25 mouse cellular contexts compared by ENCODE assay signal in genomic region chr5:135551591-135551990, GRCm38 (mm10). TPM values are rescaled to one million over a fixed set of nuclear protein-coding genes. Genes with fewer than 3 reads are reported as not detected.
"Had no signal": no experiment of that assay in that cellular context is flagged by ENCODE, and none has a peak within 500 bp of the region (broad histone marks: within the 10 kb centered on the region; RNA-seq: fewer than 3 reads in every experiment).

No protein-coding gene starts in this region.

- H3K9me3 ChIP-seq: midbrain, embryonic 10.5 days; midbrain, embryonic 12.5 days; neural tube, embryonic 13.5 days; neural tube, embryonic 15.5 days; stomach, embryonic 15.5 days had no signal

- H3K36me3 ChIP-seq: midbrain, embryonic 10.5 days; midbrain, embryonic 12.5 days; neural tube, embryonic 13.5 days; neural tube, embryonic 15.5 days; stomach, embryonic 15.5 days had no signal

- ATAC-seq: midbrain, embryonic 16.5 days had no signal

- H3K9ac ChIP-seq: liver, embryonic 14.5 days; lung, embryonic 14.5 days; midbrain, embryonic 12.5 days; neural tube, embryonic 13.5 days; neural tube, embryonic 15.5 days; stomach, embryonic 15.5 days had no signal

- DNase-seq: lung, adult 18-20 months; right cerebral cortex, postnatal 25 days; right cerebral cortex, postnatal 4 days; spleen, adult 18-20 months; thymus, postnatal 36 days had no signal

- H3K27me3 ChIP-seq: neural tube, embryonic 13.5 days; neural tube, embryonic 15.5 days; stomach, embryonic 15.5 days had no signal

- H3K4me2 ChIP-seq: lung, embryonic 14.5 days; midbrain, embryonic 12.5 days; neural tube, embryonic 13.5 days; neural tube, embryonic 15.5 days; stomach, embryonic 15.5 days had no signal

- H3K27ac ChIP-seq: liver, embryonic 14.5 days; macrophage; midbrain, embryonic 10.5 days; midbrain, embryonic 12.5 days; neural tube, embryonic 13.5 days; neural tube, embryonic 15.5 days; stomach, embryonic 15.5 days; stomach, postnatal 0 days had no signal

- H3K4me3 ChIP-seq: midbrain, embryonic 10.5 days; midbrain, embryonic 12.5 days; myocyte; neural tube, embryonic 13.5 days; neural tube, embryonic 15.5 days; stomach, embryonic 15.5 days had no signal

- H3K4me1 ChIP-seq: midbrain, embryonic 10.5 days; midbrain, embryonic 12.5 days; stomach, embryonic 15.5 days had no signal

RNA-seq across cellular contexts. Expression of gene Ccl26, which starts 11.8 kb away (rescaled TPM):
- total RNA-seq: megakaryocyte progenitor cell, adult 5-6 weeks; megakaryocyte-erythroid progenitor cell, adult 5-6 weeks had no signal
- polyA plus RNA-seq: liver, embryonic 14.5 days; liver, embryonic 16.5 days; lung, embryonic 14.5 days; lung, embryonic 16.5 days; macrophage; midbrain, embryonic 10.5 days; midbrain, embryonic 12.5 days; midbrain, embryonic 14.5 days; midbrain, embryonic 16.5 days; myocyte; neural tube, embryonic 11.5 days; neural tube, embryonic 13.5 days; neural tube, embryonic 15.5 days; small intestine, adult 2 months; stomach, embryonic 15.5 days; stomach, postnatal 0 days; testis, adult 2 months; thymus, adult 2 months had no signal

RNA-seq across cellular contexts. Expression of gene Ccl24, which starts 21.3 kb away (rescaled TPM):
- total RNA-seq: megakaryocyte-erythroid progenitor cell, adult 5-6 weeks had no signal
- polyA plus RNA-seq: myocyte had no signal
